Mouse (Mus musculus): Measurements from ENCODE around the gene Ccr9.
A peak's percentile ranks its signal among the peaks of the same experiment; 100 is the strongest.
"Not testable (repeated sequence)": the region's sequence is repeated elsewhere in the genome, so short reads cannot be mapped to it uniquely, and the experiment has no call there.

The Ccr9 gene

DNA sequence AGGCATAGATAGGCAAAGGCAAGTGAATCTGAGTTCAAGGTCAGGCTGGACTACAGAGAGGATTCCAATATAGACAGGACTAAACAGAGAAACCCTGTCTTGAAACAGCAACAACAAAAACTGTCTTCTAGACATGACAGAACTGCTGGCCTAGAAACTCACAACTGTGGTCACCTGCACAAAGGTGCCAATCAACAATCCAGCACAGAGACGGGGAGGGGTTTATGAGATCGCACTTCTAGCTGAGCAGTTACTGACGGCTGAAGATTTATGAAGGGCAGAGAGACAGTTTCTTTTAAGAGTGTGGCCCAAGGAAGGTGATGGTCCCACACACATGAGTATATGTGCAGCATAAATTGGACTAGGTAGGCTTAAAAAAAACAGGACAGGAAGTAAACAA, 38.1 kb downstream of the Ccr9 start:
- no peak for DNase-seq (ENCODE audit: low read depth, low spot score)

DNA sequence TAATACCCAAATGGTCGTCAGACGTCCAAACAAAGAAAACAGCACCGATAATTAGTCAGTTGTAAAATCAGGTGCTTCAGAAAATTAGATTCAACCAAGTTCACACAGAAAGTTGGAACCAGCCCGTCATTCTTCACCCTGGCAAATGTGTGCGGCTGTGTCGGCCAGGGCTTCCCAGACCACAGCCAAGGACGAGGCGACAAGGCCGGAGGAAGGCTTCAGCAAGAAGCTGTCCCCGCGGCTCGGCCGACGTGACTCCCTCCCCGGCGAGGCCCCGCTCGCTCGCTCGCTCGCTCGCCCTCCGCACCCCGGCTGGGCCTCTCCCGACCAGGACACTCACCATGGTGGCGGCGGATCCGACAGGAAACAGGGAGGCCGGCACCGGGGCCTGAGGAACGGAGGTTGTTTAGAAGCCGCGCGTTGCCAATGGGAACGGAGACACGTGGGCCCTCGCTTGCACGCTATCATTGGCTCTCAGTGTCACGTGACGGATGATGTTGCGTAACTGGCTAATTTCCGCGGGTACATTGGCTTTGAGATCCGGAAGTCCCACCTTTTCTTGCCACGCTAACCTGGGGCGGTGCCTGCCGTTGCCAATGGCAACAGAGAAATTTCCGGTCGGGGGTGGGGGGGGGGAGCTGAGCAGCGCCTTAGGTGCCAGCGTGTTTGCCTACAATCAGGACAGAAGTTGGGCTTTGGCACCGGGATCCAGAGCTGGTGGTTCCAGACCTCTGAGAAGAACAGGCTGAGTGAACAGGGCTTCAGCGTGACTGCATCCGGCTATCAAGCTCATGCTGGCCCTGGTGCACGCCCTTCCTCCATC, 39.2 kb downstream of the Ccr9 start, which contains the start of gene Lztfl1:
Gene Lztfl1, minus strand, starts transcription at position 512 of the 823 bp plus-strand sequence.
- peak; percentile 100 for DNase-seq (ENCODE audit: low read depth, low spot score)

DNA sequence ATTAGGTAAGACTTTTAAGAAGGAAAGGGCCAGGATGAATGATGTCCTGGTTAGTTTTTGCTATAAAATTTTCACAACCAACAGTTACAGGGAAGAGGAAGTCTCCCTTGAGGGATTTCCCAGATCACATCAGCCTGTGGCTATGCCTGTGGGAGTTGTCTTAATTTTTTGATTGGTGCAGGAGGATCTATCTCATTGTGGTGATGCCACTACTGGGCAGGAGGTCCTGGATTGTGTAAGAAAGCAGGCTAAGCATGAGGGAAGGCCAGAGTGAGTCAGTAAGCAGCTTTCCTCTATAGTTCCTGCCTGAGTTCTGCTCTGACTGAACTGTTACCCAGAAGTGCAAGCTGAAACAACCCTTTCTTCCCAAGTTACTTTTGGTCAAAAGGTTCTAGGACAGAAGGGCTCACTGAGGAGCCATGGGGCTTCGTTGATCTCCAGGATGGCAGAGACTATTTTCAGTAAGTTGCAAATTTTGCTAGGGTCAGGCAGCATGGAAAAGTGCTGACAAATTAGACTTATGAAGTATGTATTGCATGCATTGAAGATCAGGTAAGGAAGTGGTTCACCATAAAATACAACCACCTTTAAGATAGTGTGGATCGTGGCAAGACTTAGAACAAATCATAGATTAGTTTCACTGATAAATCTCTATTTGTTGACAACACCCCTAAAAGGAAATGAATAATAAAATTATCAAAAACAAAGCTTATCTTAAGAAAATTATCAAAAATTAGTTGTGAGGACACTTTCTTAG, 44.7 kb downstream of the Ccr9 start:
- no peak for DNase-seq (ENCODE audit: low read depth, low spot score)

DNA sequence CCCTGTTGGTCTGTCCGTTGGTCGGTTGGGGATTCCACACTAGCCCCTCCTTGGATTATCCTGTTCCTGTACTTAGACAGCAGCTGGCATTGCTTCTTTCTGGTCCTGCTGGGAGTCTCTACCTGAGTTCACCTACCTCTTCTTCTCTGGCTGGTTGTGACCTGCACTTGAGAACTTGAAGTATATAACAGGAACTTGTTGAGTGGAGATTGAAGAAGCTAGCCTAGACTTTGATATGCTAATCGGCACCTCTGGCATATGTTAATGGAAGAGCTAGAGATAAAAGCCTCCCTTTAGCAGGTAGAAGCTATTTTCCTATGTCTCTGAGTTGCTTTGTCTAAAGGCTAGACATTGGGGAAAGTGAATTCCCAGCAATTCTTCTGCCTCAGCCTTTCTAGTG, 53.0 kb downstream of the Ccr9 start:
- peak; percentile 87 for DNase-seq (ENCODE audit: low read depth, low spot score)

DNA sequence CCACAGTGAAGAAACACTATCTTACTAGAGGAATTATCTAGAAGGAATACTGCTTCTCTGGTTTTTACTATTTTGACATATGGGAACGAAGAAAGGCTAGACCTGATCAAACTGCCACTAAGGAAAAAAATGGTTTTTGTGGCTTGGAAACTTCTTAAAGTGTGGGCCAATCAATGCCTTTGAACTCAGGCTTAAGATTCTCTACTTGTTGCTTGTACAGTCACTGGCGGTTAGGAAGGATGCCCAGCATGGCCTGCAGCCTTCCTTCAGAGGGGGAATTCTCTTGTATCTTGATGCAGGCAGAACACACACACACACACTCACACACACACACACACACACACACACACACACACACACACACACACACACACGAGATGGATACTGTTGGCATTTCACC, 55.9 kb downstream of the Ccr9 start:
- no peak for DNase-seq (ENCODE audit: low read depth, low spot score)

DNA sequence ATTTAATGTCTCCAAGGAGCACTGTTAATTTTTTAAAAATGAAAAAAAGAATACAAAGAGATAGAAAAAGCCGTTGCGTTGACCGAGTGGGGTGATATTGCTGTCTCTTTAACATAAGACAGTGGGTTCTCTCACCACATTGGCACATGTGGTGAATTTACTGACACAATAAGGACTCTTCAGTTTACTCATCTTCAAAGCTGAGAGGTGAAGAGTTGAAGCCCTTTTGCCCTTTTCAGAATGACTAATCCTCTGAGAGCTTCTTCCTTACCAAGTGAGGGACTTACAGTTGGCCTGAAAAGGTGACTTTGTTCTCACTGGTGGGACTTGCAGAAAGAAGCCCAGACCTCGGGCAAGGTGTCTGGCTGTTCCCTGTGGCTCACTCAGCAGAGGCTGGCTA, 62.6 kb downstream of the Ccr9 start:
- DNase-seq (ENCODE audit: low read depth, low spot score), result no peak

DNA sequence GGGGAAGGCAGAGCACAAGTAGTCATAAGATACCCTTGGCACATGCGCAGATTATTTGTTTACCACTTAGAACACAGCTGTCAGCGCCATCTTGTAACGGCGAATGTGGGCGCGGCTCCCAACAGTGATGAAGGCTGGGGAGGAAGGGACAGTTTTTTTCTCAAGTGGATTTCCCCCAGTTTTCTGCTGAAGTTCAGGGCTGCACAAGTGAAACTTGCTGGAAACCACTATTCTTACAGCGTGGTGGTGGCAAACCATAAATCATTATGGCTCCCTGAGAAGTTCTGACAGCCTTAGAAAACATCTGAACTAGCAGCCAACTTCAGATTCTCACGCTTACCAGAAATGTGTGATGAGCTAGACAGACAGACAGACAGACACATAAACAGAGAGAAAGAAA, 71.4 kb downstream of the Ccr9 start:
- DNase-seq (ENCODE audit: low read depth, low spot score), result not testable (repeated sequence)

DNA sequence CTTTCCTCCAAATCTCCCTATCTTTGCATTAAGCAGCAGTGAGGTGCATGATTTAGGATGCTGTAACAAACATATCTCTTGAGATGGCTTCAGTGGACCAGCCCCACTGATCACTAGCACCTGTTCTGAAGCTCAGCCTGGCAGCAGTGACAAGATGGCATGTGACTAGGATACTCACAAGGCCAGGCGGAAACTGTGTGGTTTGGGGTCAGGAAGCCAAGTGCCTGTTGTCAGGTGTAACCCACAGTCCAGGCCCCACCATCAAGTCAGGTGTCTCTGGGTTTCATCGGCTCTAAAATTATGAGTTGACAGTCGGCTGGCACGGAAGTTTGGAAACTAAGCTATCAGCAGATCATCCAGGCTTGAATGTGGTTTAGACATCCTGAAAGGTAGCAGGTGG, 76.1 kb downstream of the Ccr9 start:
- DNase-seq (ENCODE audit: low read depth, low spot score), result no peak

DNA sequence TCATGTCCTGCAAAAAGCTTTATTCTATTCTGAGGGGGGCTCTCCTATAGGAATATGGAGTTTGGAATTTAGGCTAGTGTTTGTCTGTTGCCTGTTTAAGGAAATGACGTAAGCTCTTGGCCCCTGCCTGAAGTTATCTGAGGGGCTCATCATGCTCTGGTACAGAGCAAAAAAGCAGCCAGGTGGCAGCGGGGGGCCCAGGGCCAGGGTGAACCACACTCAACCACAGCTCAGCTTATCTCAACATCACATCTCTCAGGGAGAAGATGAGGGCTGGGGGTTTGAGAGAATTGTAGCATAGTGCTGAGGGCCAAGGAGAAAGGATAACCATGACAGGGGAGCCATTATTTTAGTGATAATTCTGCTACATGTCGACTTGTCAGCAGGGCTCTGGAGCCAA, 78.5 kb downstream of the Ccr9 start:
- no peak for DNase-seq (ENCODE audit: low read depth, low spot score)

DNA sequence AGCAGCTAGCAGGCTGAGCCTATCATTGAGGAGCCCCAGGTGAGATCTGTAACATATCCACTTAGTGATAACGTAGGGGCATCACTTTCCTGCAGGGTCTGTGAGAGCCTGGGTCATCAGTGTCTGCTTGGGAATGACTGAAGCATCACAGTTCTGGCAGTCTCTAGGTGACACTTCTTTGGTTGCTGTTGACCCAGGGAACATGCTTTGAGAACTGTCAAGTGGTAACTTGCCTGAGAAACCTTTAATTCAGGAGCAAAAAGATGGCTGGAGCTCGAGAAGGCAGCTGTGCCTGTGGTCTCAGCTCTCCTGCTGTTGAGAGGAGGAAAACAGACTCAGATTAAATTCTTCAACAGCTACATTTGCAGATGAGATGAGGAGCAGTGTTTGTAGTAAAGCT, 79.1 kb downstream of the Ccr9 start:
- no peak for DNase-seq (ENCODE audit: low read depth, low spot score)

DNA sequence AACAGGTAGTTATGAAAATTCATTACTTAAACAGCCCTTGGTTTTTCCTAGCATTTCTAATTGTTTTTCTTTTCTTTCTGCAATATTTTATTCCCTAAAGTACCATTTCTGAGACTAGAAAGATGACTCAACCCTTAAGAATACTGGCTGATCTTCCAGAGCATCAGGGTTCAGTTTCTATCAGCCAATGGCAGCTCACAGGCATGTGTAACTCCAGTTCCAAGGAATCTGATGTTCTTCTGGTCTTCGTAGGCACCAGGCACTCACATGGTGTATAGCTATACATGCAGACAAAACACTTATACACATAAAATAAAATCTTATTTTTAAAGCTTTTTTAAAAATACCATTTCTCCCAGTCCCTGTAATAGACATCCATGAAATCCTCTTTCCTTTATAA, 79.9 kb downstream of the Ccr9 start:
- DNase-seq (ENCODE audit: low read depth, low spot score), result no peak

DNA sequence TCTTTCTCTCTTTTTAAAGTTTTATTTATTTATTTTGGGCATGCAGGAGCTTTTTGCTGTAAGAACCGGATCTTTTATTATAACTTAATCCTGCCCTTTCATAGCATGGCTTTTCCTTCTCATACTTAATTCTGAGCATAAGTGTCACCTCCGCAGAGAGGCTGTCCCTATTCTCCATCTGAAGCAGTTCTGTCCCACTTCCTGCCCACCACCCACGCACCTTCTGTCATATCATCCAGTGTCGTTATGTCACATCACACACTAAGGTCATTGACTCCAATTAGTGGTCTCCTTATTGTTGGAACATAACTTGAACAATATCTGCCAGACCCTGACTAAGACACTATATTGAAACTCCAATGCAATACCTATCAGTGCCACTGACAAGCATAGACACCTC, 80.4 kb downstream of the Ccr9 start:
- no peak for DNase-seq (ENCODE audit: low read depth, low spot score)

DNA sequence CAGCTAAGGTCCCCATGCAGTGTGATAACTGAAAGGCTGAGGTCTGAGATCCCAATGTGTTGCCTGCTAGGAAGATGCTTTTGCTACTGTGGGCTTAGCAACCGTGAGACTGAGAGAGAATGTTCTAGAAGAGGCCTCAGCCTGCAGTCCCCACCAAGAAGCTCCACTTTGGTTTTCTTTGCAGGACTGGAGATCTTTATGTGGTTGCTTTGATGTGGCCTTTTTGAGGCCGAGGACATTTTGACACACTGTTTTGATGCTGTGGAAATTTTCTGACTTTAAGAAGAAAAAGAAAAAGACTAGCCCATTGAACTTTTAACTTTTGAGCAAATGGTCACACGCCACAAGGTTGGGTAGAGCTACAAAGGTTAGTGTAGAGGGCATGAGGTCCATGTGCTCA, 82.6 kb downstream of the Ccr9 start:
- DNase-seq (ENCODE audit: low read depth, low spot score), result no peak

DNA sequence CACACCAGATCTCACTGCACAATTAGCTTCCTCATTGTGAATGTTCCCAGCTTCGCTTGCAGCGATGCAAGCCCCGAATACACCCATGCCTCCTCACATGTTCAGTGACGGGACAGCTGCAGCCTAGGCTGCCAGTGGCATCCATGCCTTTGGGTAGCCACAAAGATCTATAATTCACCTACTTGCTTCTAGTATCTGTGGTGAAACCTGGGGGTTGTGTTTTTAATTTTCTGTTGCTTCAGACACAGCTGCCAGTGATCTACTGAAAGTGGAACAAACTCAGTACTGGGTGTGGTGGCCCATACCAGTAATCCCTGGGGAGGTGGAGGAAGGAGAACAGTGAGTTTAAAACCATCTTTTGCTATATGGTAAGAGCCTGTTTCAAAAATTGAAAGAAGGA, 84.6 kb downstream of the Ccr9 start:
- DNase-seq (ENCODE audit: low read depth, low spot score), result no peak

DNA sequence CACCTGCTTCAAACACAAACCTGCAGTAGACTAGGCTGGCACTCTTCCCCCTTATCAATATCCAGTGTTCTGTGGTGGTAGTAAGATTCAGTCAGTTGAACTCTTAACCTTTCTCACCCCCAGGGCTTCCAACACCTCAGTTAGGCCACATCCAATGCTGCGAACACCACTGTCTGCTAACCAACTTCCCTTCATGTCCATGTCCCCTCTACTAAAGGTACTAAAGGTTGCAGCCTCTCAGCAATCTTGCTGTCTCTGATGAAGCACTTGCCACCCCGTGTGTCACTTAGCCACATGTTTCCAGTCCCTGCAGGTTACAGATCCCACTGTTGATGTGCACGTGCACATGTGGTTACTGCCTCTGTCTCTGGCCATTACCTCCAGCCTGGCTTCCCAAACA, 85.5 kb downstream of the Ccr9 start:
- no peak for DNase-seq (ENCODE audit: low read depth, low spot score)

DNA sequence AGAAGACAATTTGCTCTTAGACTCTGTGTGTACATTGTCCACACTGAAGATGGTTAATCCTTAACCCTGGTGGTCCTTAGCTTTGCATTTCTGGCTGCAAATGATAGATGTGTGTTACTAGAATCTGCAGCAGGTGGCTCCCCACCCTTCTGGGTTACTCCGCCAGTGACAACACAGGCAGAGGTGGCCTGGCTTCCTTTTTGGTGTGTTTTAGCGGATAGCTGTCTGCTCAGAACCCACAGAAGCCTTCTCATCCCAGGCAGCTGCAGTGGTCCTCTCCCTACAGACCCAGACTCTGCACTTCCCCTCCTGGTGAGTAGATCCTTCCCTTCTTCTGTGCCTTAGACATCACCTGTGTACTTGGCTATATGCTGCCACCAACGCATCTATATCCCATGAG, 88.8 kb downstream of the Ccr9 start:
- DNase-seq (ENCODE audit: low read depth, low spot score), result no peak

DNA sequence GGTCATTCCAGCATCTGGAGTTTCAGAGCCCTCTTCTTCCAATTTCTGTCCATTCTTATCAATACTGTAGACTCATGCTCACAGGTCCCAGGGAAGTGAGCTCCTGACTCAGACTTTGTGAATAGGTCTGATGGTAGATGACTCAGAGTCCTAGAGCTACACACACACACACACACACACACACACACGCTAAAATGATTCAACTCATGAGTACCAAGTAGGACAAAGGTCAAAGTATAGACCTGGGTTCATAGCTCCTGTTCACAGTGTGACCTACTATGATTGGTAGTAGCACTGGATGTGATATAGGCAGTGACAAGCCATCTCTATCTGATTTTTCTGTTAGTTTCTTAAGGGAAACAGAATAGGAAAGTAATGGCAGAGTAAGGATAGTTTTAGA, 90.2 kb downstream of the Ccr9 start:
- DNase-seq (ENCODE audit: low read depth, low spot score), result no peak

DNA sequence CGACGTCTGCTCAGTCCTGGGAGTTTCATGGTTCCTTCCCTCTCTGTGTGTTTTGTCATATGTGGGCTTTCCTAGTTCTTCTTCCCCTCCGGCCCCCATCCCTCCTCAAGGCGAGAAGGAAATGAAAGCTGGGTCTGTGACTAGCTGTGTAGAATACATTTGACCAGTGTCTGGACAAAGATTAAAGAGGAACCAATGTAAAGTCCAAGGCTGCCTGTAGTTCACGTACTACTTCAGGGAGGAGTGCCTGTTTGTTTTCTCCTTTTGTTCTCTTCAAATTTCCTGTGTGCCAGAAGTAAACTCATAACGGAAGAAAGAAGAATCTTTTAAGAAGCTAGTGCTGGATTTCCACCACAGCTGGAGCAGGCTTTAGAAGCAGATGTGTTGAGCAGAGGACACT, 91.3 kb downstream of the Ccr9 start:
- DNase-seq (ENCODE audit: low read depth, low spot score), result no peak

DNA sequence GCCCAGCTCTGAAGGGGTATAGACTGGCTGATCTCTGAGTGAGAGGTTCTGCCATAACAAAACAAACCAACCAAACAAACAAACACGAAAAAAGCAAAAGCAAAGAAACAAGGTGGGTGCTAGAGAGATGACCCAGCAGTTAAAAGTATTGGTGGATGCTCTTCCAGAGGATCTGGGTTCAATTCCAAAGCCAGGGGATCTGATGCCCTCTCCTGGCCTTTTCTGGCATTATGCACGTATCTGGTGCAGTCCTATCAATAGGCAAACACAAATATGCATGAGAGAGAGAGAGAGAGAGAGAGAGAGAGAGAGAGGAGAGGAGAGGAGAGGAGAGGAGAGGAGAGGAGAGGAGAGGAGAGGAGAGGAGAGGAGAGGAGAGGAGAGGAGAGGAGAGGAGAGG, 95.1 kb downstream of the Ccr9 start:
- peak; percentile 35 for DNase-seq (ENCODE audit: low read depth, low spot score)

DNA sequence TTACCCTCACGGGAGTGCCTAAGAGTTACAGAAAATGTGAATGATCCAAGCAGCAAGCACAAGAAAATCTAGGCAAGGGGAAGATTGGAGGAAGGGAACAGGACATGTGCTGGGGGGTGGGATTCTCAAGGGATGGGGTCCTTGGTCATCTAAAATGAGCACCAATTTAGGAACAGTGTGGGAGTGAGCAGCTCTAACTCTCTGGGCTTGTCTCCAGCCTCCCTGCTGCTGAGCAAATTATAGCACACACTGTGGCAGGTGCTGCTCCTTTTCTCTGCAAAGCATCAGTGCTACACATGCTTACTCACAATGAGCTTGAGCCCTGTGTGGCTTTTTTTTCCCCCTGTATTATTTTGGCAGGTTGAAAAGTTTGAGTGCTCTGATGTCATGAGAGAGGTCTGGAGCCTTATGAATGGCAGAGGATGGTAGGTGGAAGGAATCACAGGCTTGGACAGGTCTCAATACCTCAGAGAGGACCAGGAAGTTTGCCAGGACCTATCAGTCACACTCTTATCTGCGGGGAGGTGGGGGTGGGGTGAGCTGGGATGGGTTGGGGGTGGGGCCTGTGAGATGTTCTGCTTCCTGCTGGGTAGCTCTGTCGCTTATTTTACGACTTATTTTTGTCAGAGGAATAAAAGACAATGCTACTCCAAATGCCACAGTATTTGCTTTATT, 110.8 kb downstream of the Ccr9 start:
- no peak for DNase-seq (ENCODE audit: low read depth, low spot score)

DNA sequence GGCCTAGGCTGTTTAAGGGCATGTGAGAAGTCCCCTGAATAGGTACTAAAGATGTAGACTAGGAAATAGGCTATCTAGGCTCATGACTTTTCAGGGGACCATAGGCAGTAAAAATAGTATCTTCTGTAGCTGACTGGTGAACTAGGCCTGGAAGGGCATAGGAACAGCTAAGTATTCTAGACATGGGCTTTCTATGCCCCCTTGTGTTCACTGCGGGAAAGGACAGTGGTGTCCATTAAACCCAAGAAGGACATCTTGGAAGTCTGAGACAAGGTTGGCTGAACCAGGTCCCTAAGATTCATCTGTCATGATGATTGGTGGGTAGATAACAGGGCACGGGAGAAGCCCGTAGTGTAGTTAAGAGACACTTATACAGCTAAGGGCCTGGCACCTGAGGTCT, 117.9 kb downstream of the Ccr9 start:
- peak; percentile 47 for DNase-seq (ENCODE audit: low read depth, low spot score)

DNA sequence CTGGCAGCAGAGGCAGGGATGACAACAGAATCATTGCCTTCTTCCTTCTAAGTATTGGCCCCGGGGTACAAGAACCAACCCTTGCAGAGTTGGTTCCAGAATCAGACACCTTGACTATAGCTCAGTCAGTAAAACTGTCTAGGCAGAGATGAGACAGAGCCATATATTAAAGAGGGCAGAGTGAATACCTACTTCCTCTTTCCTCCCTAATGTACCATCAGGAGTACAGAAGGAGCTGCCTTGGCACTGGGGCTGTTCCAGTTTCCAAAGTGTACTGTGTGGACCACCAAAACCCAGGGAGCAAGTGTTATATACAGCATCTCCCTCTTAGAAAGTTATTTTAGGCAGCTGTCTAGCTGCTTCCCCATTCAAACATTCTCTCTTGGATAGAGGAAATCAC, 123.3 kb downstream of the Ccr9 start:
- no peak for DNase-seq (ENCODE audit: low read depth, low spot score)

DNA sequence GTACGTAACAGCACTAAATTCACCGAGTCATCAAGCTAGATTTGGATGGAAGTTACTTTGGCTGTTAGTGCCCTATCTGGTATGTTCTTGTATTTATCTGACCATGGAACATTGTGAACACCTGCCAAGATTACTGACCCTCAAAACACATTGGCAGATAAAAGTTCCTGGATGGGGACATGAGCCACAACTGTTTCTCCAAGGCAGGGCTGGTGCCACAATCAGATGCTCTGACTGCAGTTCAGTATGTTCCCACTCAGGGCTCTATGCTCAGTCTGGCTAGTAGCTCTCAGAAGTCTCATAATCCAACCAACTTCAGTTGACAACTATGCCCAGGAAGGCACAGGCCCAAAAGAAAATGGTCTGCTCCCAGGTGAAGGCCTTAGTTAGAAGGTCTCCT, 124.2 kb downstream of the Ccr9 start:
- no peak for DNase-seq (ENCODE audit: low read depth, low spot score)

Data from ZHBTc4 (cell line).